Mouse (Mus musculus): ENCODE measurements around the gene Agtpbp1.

Agtpbp1 gene

DNA sequence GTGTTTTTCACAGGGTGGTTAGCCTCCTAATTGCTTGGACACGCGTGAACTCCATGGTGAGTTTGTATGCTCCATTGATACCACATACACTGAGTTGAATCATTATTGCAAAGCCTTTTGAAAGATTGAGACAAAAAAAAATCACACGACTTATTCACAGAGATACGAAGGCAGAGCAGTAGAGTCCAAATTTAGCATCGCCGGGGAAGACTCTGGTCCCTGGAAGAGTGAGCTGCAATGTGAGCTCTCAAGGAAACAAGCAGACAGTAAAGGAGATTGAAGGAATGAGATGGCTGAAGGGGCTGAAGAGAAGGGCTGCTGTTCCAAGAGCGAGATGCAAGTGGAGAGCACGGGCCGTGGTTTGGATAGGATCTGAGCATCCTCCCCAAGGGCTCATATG lies 171.1 kb downstream of the Agtpbp1 start:
- no peak for DNase-seq

DNA sequence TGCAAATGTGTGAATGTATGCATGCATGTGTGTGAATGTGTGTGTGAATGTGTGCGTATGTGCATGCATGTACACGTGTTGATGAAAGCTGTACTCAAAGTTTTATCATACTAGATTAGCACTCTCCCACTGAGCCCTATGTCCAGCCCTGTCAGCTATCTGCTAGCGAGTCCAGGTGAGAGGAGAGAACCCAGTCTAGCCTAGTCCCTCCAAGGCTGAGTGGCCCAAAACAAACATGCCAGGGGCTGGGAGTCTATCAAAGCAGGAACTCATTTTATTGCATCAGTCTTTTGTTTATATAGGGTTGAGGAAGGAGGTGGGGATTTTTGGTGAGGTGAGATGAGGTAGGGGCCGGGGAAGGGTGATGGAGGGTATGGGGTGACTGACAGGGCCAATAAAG lies 172.4 kb downstream of the Agtpbp1 start:
- no peak for DNase-seq

DNA sequence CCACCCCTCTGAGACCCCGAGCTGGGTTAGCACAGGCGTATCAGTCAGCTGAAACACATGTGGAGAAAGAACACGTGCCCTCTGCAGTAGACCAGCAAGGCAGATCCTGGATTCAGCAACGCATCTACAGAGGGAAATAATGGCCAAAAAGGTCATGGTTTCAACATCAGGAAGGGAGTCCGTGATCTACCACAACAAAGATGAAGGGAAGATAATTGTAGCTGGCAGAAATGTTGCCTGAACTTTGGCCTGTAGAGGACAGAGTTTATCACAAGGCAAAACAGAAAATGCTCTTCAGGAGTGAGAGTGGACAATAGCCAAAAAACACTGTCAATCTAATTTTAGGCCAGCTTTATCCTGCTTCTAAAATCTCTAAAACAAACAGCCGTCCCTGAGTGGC lies 177.8 kb downstream of the Agtpbp1 start:
- DNase-seq: no peak

DNA sequence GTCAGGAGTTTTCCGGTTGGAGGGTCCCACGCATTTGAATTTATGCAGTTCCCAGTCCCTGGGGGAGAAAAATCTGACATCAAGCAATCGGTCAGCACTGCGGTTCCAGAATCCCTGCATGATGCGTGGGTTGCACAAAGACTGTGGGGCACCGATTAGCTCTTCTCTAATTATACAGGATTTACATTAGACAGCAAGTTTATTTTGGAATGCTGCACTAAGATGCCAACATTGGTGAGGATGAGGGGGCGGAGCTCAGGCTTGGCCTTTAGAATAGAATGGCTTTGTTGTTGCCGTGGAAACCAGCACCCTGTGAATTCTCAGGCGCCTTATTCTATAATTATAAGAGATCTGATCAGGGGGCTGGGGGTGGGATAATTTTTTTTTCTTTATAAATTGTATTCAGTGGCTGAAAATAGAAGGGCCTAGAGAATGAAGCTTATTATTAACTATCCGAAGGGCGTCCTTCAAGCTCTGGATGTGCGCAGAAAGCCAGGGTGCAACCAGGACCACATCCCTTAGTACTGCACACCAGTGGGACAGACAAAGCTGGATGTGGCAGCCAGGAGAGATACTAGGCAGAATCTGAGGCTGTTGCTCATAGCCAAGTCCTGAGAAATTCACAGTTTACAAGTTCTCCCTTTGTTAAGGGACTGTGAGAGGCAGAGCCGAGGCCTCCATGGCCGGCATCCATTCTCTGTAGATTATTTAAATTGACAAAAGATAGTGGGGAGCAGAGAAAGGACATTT lies 182.8 kb downstream of the Agtpbp1 start:
- no peak for DNase-seq

DNA sequence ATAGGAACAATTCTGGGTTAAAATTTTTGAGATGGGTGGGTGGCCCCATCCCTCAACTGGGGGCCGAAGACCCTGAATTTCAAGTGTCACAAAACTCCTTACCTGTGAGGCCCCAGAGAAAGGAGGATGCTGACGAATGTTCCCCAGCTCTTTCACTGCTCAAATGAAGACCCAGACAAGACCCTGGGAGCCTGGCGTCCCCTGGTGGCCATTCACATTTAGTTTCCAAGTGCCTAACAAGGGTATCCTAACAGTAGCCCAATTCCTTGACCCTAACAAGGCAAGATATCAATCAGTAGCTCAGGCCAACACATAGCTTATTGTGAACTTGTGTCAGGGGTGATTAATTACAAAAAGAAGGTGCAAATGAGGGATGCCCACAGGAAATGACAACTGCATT lies 187.5 kb downstream of the Agtpbp1 start:
- peak; percentile 21 for DNase-seq
